Mouse (Mus musculus) adrenal gland, postnatal 4 days (tissue): ENCODE results near the gene Adad2. TPM values are rescaled to one million over a fixed set of nuclear protein-coding genes. Genes with fewer than 3 reads are reported as not detected.

Experiments
- DNase-seq, 2 experiments: peaks; one replicate each; pipeline ENCODE4 v3.0.0; 2021 to 2022; ENCODE audit warnings: low spot score in 2 of 2, mixed read lengths in 2 of 2
- total RNA-seq, 2 experiments: library from RNA; stranded (reverse); gene quantifications; 2 replicates each; pipeline ENCODE4 v1.2.3; 2021

The Adad2 gene
- total RNA-seq, 2 experiments from 2014 or later, result not detected

- no peak for DNase-seq
Measured at GRCm38 (mm10) chr8:119616358-119616757, 3.8 kb downstream of the Adad2 start.

GRCm38 (mm10) chr8:119616811-119617210, 4.3 kb downstream of the Adad2 start:
- no peak for DNase-seq

- DNase-seq, result no peak
Measured at GRCm38 (mm10) chr8:119617586-119617985, 5.0 kb downstream of the Adad2 start.

GRCm38 (mm10) chr8:119618887-119619286, 6.3 kb downstream of the Adad2 start:
- no peak for DNase-seq

- no peak for DNase-seq
Measured at GRCm38 (mm10) chr8:119620116-119620840, 7.7 kb downstream of the Adad2 start.

GRCm38 (mm10) chr8:119620848-119621465, 8.4 kb downstream of the Adad2 start:
- no peak for DNase-seq

GRCm38 (mm10) chr8:119622555-119622954, 10.0 kb downstream of the Adad2 start:
- no peak for DNase-seq

GRCm38 (mm10) chr8:119623061-119623460, 10.5 kb downstream of the Adad2 start:
- no peak for DNase-seq

- DNase-seq, result no peak
Measured at GRCm38 (mm10) chr8:119623744-119624143, 11.2 kb downstream of the Adad2 start.

- no peak for DNase-seq
Measured at GRCm38 (mm10) chr8:119624916-119625315, 12.4 kb downstream of the Adad2 start.

GRCm38 (mm10) chr8:119625788-119626187, 13.2 kb downstream of the Adad2 start:
- DNase-seq, result no peak

GRCm38 (mm10) chr8:119627199-119627598, 14.7 kb downstream of the Adad2 start:
- DNase-seq, result no peak

- DNase-seq, result no peak
Measured at GRCm38 (mm10) chr8:119627613-119628359, 15.2 kb downstream of the Adad2 start.

- DNase-seq, result no peak
Measured at GRCm38 (mm10) chr8:119630841-119631240, 18.3 kb downstream of the Adad2 start.

GRCm38 (mm10) chr8:119632246-119632645, 19.7 kb downstream of the Adad2 start:
- no peak for DNase-seq

GRCm38 (mm10) chr8:119632909-119633308, 20.4 kb downstream of the Adad2 start:
- DNase-seq, result no peak

GRCm38 (mm10) chr8:119634616-119635336, 22.2 kb downstream of the Adad2 start:
- no peak for DNase-seq

- no peak for DNase-seq
Measured at GRCm38 (mm10) chr8:119635378-119635777, 22.8 kb downstream of the Adad2 start, which contains the start of gene Kcng4. Kcng4 (minus strand) TSS chr8:119635680.

- DNase-seq, result no peak
Measured at GRCm38 (mm10) chr8:119635958-119636357, 23.4 kb downstream of the Adad2 start.

GRCm38 (mm10) chr8:119636766-119637165, 24.2 kb downstream of the Adad2 start:
- no peak for DNase-seq

GRCm38 (mm10) chr8:119637381-119637780, 24.8 kb downstream of the Adad2 start:
- no peak for DNase-seq
